ENCODE assay signal across 1 mouse cellular context in the genomic region with DNA sequence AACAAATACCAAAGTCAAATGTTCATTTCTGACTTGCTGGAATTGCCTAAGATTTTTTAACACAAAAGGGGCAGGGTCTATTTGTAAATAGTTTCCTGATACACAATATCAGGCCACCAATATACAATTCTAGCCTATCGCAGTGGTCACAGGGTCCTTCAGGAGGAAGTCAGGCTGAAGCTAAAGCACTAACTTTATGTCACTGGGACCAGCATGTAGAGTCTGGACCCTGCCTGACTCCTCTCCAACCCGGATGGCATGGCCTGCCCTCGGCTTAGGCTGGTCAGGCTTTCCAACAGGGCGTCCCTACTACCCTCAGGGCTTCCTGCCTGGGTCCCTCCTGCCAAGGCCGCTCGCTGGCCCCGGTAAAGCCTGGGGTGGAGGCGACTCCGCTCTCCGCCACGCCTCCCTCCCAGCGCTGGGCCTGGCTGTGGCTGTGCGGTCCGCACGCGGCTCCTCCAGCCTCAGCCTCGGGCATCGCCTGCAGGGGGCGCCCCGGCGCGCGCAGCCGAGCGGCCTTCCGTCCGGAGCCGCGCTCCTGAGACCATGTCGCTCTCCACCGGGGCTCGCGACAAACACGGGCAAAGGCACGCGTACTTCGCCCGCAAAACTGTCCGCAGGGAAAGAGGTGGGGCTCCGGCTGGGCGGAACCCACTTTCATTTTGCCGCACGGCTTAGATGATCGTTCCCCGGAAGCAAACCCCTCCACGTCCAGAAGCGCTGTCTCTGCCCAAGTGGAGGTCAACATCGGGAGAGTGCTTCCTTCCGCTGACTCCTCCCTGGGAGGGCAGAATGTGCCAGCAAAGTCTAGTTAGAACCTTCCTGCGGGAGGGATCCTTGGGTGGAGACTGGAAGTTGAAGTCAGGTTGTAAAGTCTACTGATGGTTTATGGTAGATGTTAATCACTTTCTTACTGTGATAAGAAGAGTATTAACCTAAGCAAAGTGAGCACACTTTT.
A peak's percentile ranks its signal among the peaks of the same experiment; 100 is the strongest.
TF ChIP-seq lines count a peak whose summit lies in the region.

No protein-coding gene starts in this region.

TF ChIP-seq in CH12.LX, 34 proteins besides CTCF, POLR2A, EP300 and RAD21:
- TF ChIP-seq MXI1 (IDR thresholded peaks at IDR 0.05; ENCODE audit: low read depth, low read length) (peak; percentile 60; the same call in 1 of the 2 replicates), TBP (conservative IDR thresholded peaks at IDR 0.05; ENCODE audit: low read depth, low read length) (peak; percentile 32; the same call in 1 of the 2 replicates), TCF12 (IDR thresholded peaks at IDR 0.05; ENCODE audit: low read depth, low read length) (peak; percentile 32; the same call in 1 of the 2 replicates), NRF1 (IDR thresholded peaks at IDR 0.05; ENCODE audit: low read depth, low read length) (peak; percentile 19; the same call in 1 of the 2 replicates), SMC3 (IDR thresholded peaks at IDR 0.05; ENCODE audit: low read depth, low read length) (peak; percentile 15; the same call in 1 of the 2 replicates), BHLHE40 (IDR thresholded peaks at IDR 0.05; ENCODE audit: low read depth, low read length) (peak; percentile 79), HCFC1 (IDR thresholded peaks at IDR 0.05; ENCODE audit: low read depth, low read length) (peak; percentile 71), MAX (IDR thresholded peaks at IDR 0.05; ENCODE audit: low read length) (peak; percentile 33; the same call in 1 of the 2 replicates), UBTF (IDR thresholded peaks at IDR 0.05; ENCODE audit: low read depth, low read length) (peak; percentile 86)
